Mouse (Mus musculus) limb, embryonic 13.5 days (tissue): ENCODE measurements around the gene Dusp10. TPM values are rescaled to one million over a fixed set of nuclear protein-coding genes. Genes with fewer than 3 reads are reported as not detected.

Source experiments
- ATAC-seq: fragments of 200-750 bp; cut with Nextera tagmentation; 2 replicates; pipeline ENCODE4 v1.8.0; 2017; ENCODE audit warnings: low read depth, moderate number of reproducible peaks, moderate TSS enrichment; ENCODE audit not compliant: low FRiP score
- H3K27ac ChIP-seq: fragments of 300-500 bp; sonication (generic); 2 replicates; pipeline ENCODE4 v1.5.1; 2015; ENCODE audit warnings: inconsistent platforms, mild to moderate bottlenecking, moderate library complexity
- H3K27me3 ChIP-seq: fragments of 300-500 bp; sonication (generic); 2 replicates; pipeline ENCODE4 v1.6.1; 2015; ENCODE audit warnings: mild to moderate bottlenecking, inconsistent platforms
- H3K36me3 ChIP-seq: fragments of 300-500 bp; sonication (generic); 2 replicates; pipeline ENCODE4 v1.6.1; 2015; ENCODE audit warnings: inconsistent platforms, mild to moderate bottlenecking, moderate library complexity
- H3K4me1 ChIP-seq: fragments of 300-500 bp; sonication (generic); 2 replicates; pipeline ENCODE4 v1.6.1; 2015; ENCODE audit warnings: inconsistent platforms
- H3K4me2 ChIP-seq: fragments of 300-500 bp; sonication (generic); replicated peaks from 2 replicates; pipeline ENCODE4 v1.6.1; 2015; ENCODE audit warnings: inconsistent platforms, mild to moderate bottlenecking, moderate library complexity
- H3K4me3 ChIP-seq: fragments of 300-500 bp; sonication (generic); 2 replicates; pipeline ENCODE4 v1.5.1; 2015; ENCODE audit warnings: moderate library complexity, mild to moderate bottlenecking, inconsistent platforms
- H3K9ac ChIP-seq: fragments of 300-500 bp; sonication (generic); 2 replicates; pipeline ENCODE4 v1.6.1; 2015; ENCODE audit warnings: mild to moderate bottlenecking, inconsistent platforms
- H3K9me3 ChIP-seq: fragments of 300-500 bp; sonication (generic); 2 replicates; pipeline ENCODE4 v1.6.1; 2016; ENCODE audit warnings: inconsistent platforms
- WGBS: fragments of 180-500 bp; shearing (Covaris S2); methylation state at CpG from one replicate; pipeline ENCODE4 v1.1.7; 2015; 5-methylcytosine and 5-hydroxymethylcytosine counted together
- polyA plus RNA-seq: library from polyadenylated mRNA; unstranded; fragments of >200 nt; fragmentation: Nextera tagmentation; extraction: Ambion mirVana; gene quantifications from 2 replicates; pipeline ENCODE4 v1.2.1, GENCODE M21; 2015

Gene Dusp10
- polyA plus RNA-seq, 1 experiment from 2014 or later = 13.4 TPM

- no peak for ATAC-seq
- Histone ChIP-seq H3K4me2 (no peak overlapping the region), H3K27me3 (no peaks in the 10 kb centered on the region), H3K9me3 (no peaks in the 10 kb centered on the region), H3K36me3 (no peaks in the 10 kb centered on the region), H3K4me3 (no peak overlapping the region), H3K4me1 (no peaks in the 10 kb centered on the region), H3K9ac (no peak overlapping the region), H3K27ac (no peak overlapping the region)
- 57% methylated on average over 4 of the region's 4 CpGs for WGBS
Observed at GRCm38 (mm10) chr1:184060828-184061734, 48.0 kb downstream of the Dusp10 start.

DNA sequence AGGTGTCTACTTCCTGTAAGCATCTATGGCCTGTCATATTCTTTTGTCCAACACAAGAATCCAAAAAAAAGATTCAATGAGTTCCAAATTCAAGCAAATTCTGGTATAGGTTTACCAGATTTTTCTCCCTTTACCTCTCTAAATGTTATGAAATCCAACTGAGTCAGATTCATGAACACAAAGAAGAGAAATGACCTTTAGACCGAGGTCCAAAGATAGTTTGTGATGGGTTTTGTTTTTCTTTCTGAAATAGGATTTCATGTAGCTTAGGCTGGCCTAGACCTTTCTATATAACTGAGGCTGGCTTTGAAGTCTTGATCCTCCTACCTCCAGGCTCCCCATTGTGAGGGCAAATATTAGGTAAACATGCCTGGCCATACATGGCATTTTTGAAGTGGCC is 48.8 kb downstream of the Dusp10 start:
- Histone ChIP-seq H3K27ac (no peak overlapping the region), H3K9ac (no peak overlapping the region), H3K4me3 (no peak overlapping the region), H3K4me2 (no peak overlapping the region), H3K36me3 (no peaks in the 10 kb centered on the region), H3K4me1 (no peaks in the 10 kb centered on the region), H3K9me3 (no peaks in the 10 kb centered on the region), H3K27me3 (no peaks in the 10 kb centered on the region)
- ATAC-seq = no peak
- 88% methylated on average over 1 of the region's 1 CpGs for WGBS

GRCm38 (mm10) chr1:184064306-184064705 is 51.2 kb downstream of the Dusp10 start:
- Histone ChIP-seq H3K4me1 (no peaks in the 10 kb centered on the region), H3K36me3 (peaks cover 9% of the 10 kb centered on the region; the same call in 1 of the 2 replicates), H3K27me3 (no peaks in the 10 kb centered on the region), H3K4me2 (no peak overlapping the region), H3K9ac (no peak overlapping the region), H3K4me3 (no peak overlapping the region), H3K9me3 (no peaks in the 10 kb centered on the region), H3K27ac (no peak overlapping the region)
- no peak for ATAC-seq
- WGBS = 66% methylated on average over 7 of the region's 7 CpGs

GRCm38 (mm10) chr1:184065589-184066361 is 52.7 kb downstream of the Dusp10 start:
- ATAC-seq = no peak
- 88% methylated on average over 13 of the region's 13 CpGs for WGBS
- Histone ChIP-seq H3K4me2 (no peak overlapping the region), H3K4me1 (no peaks in the 10 kb centered on the region), H3K36me3 (peaks cover 18% of the 10 kb centered on the region), H3K9me3 (no peaks in the 10 kb centered on the region), H3K9ac (no peak overlapping the region), H3K4me3 (no peak overlapping the region), H3K27me3 (no peaks in the 10 kb centered on the region), H3K27ac (no peak overlapping the region)

- Histone ChIP-seq H3K36me3 (peaks cover 25% of the 10 kb centered on the region), H3K27ac (no peak overlapping the region), H3K9me3 (no peaks in the 10 kb centered on the region), H3K27me3 (no peaks in the 10 kb centered on the region), H3K4me2 (no peak overlapping the region), H3K4me1 (no peaks in the 10 kb centered on the region), H3K9ac (no peak overlapping the region), H3K4me3 (no peak overlapping the region)
- WGBS = 77% methylated on average over 11 of the region's 11 CpGs
- no peak for ATAC-seq
Observed at GRCm38 (mm10) chr1:184066460-184067287, 53.6 kb downstream of the Dusp10 start.

- Histone ChIP-seq H3K9ac (no peak overlapping the region), H3K36me3 (peaks cover 27% of the 10 kb centered on the region), H3K27ac (no peak overlapping the region), H3K4me3 (no peak overlapping the region), H3K4me2 (no peak overlapping the region), H3K4me1 (no peaks in the 10 kb centered on the region), H3K9me3 (no peaks in the 10 kb centered on the region), H3K27me3 (no peaks in the 10 kb centered on the region)
- no peak for ATAC-seq
- 93% methylated on average over 18 of the region's 18 CpGs for WGBS
Observed at GRCm38 (mm10) chr1:184067704-184068558, 54.8 kb downstream of the Dusp10 start.

DNA sequence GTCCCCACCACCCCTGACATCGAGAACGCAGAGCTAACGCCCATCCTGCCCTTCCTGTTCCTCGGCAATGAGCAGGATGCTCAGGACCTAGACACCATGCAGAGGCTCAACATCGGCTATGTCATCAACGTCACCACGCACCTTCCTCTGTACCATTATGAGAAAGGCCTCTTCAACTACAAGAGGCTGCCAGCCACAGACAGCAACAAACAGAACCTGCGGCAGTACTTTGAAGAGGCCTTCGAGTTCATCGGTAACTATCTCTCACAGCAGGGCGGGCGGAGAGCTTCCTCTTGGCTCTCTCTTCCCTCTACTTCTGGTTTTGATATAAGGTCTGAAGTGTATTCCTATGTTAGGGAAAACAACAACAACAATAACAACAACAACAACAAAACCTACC is 55.9 kb downstream of the Dusp10 start:
- ATAC-seq = no peak
- Histone ChIP-seq H3K36me3 (peaks cover 36% of the 10 kb centered on the region), H3K4me1 (no peaks in the 10 kb centered on the region), H3K27me3 (no peaks in the 10 kb centered on the region), H3K4me3 (no peak overlapping the region), H3K4me2 (no peak overlapping the region), H3K9ac (no peak overlapping the region), H3K9me3 (no peaks in the 10 kb centered on the region), H3K27ac (no peak overlapping the region)
- WGBS = 98% methylated on average over 12 of the region's 12 CpGs

- Histone ChIP-seq H3K9ac (no peak overlapping the region), H3K9me3 (no peaks in the 10 kb centered on the region), H3K4me3 (no peak overlapping the region), H3K27ac (no peak overlapping the region), H3K4me1 (peaks cover 4% of the 10 kb centered on the region; the same call in 1 of the 2 replicates), H3K4me2 (no peak overlapping the region), H3K36me3 (peaks cover 20% of the 10 kb centered on the region), H3K27me3 (no peaks in the 10 kb centered on the region)
- no peak for ATAC-seq
- WGBS = 79% methylated on average over 6 of the region's 6 CpGs
Observed at GRCm38 (mm10) chr1:184076065-184076464, 63.0 kb downstream of the Dusp10 start.

DNA sequence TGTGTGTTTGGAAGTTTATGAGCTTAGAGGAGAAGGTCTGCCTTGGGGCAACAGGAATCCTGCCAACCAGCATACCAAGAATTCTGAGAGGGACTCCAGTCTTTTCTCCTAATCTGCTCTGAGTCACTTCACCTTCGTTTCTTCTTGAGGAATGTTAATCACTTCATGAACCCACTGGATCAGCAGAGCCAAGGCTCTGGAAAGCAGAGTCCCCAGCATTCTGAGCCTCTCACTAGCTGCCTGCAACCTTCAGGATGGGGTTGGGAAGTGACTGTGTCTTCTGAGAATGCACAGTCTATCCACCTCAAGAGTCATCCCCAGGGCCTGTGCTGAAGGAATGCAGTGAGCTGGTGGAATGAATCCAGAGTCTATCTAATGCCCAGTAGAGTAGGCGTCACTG is 63.7 kb downstream of the Dusp10 start:
- no peak overlapping the region for H3K4me3 ChIP-seq
- H3K4me2 ChIP-seq = no peak overlapping the region
- H3K9ac ChIP-seq = no peak overlapping the region
- H3K4me1 ChIP-seq = peaks cover 4% of the 10 kb centered on the region; the same call in 1 of the 2 replicates
- peaks cover 14% of the 10 kb centered on the region for H3K36me3 ChIP-seq
- H3K9me3 ChIP-seq = no peaks in the 10 kb centered on the region
- 38% methylated on average over 2 of the region's 2 CpGs for WGBS
- no peak for ATAC-seq
- no peaks in the 10 kb centered on the region for H3K27me3 ChIP-seq
- peak overlapping the region; percentile 28; the same call in 1 of the 2 replicates for H3K27ac ChIP-seq

GRCm38 (mm10) chr1:184079304-184079703 is 66.2 kb downstream of the Dusp10 start:
- Histone ChIP-seq H3K27ac (no peak overlapping the region), H3K4me3 (no peak overlapping the region), H3K27me3 (no peaks in the 10 kb centered on the region), H3K4me1 (peaks cover 4% of the 10 kb centered on the region; the same call in 1 of the 2 replicates), H3K4me2 (no peak overlapping the region), H3K9ac (no peak overlapping the region), H3K36me3 (peaks cover 1% of the 10 kb centered on the region; the same call in 1 of the 2 replicates), H3K9me3 (no peaks in the 10 kb centered on the region)
- WGBS = 93% methylated on average over 3 of the region's 3 CpGs
- ATAC-seq = no peak

GRCm38 (mm10) chr1:184082661-184083060 is 69.6 kb downstream of the Dusp10 start:
- Histone ChIP-seq H3K4me2 (no peak overlapping the region), H3K4me3 (no peak overlapping the region), H3K36me3 (no peaks in the 10 kb centered on the region), H3K27me3 (no peaks in the 10 kb centered on the region), H3K4me1 (no peaks in the 10 kb centered on the region), H3K9ac (no peak overlapping the region), H3K27ac (no peak overlapping the region), H3K9me3 (no peaks in the 10 kb centered on the region)
- no peak for ATAC-seq
- WGBS = 73% methylated on average over 3 of the region's 3 CpGs
